Mouse (Mus musculus) neural tube, embryonic 13.5 days (tissue): ENCODE measurements around the gene Arhgap27. TPM values are rescaled to one million over a fixed set of nuclear protein-coding genes. Genes with fewer than 3 reads are reported as not detected.

Source experiments
- ATAC-seq: fragments of 200-750 bp; cut with Nextera tagmentation; 2 replicates; pipeline ENCODE4 v1.8.0; 2017; ENCODE audit warnings: low read depth, mild to moderate bottlenecking, moderate TSS enrichment, moderate library complexity
- H3K27ac ChIP-seq: fragments of 300-500 bp; sonication (generic); replicated peaks from 2 replicates; pipeline ENCODE4 v1.5.1; 2015; ENCODE audit warnings: moderate library complexity, mild to moderate bottlenecking, inconsistent platforms
- H3K27me3 ChIP-seq: fragments of 300-500 bp; sonication (generic); 2 replicates; pipeline ENCODE4 v1.6.1; 2015; ENCODE audit warnings: mild to moderate bottlenecking, inconsistent platforms
- H3K36me3 ChIP-seq: fragments of 300-500 bp; sonication (generic); 2 replicates; pipeline ENCODE4 v1.6.1; 2015; ENCODE audit warnings: mild to moderate bottlenecking, inconsistent platforms
- H3K4me1 ChIP-seq: fragments of 300-500 bp; sonication (generic); replicated peaks from 2 replicates; pipeline ENCODE4 v1.6.1; 2015; ENCODE audit warnings: inconsistent platforms
- H3K4me2 ChIP-seq: fragments of 300-500 bp; sonication (generic); 2 replicates; pipeline ENCODE4 v1.6.1; 2015; ENCODE audit warnings: inconsistent platforms, mild to moderate bottlenecking, moderate library complexity
- H3K4me3 ChIP-seq: fragments of 300-500 bp; sonication (generic); 2 replicates; pipeline ENCODE4 v1.5.1; 2015; ENCODE audit warnings: mild to moderate bottlenecking, inconsistent platforms
- H3K9ac ChIP-seq: fragments of 300-500 bp; sonication (generic); 2 replicates; pipeline ENCODE4 v1.6.1; 2015; ENCODE audit warnings: moderate library complexity, mild to moderate bottlenecking, inconsistent platforms
- H3K9me3 ChIP-seq: fragments of 300-500 bp; sonication (generic); 2 replicates; pipeline ENCODE4 v1.6.1; 2016; ENCODE audit warnings: inconsistent platforms
- WGBS: fragments of 180-500 bp; shearing (Covaris S2); methylation state at CpG from one replicate; pipeline ENCODE4 v1.1.7; 2015; 5-methylcytosine and 5-hydroxymethylcytosine counted together
- polyA plus RNA-seq: library from polyadenylated mRNA; unstranded; fragments of >200 nt; fragmentation: Nextera tagmentation; extraction: Ambion mirVana; gene quantifications from 2 replicates; pipeline ENCODE4 v1.2.1, GENCODE M21; 2015

Arhgap27 gene
- polyA plus RNA-seq, 1 experiment from 2014 or later = 4.4 TPM

- Histone ChIP-seq H3K4me2 (no peak overlapping the region), H3K27ac (no peak overlapping the region), H3K27me3 (no peaks in the 10 kb centered on the region), H3K4me3 (no peak overlapping the region), H3K9ac (no peak overlapping the region), H3K36me3 (peaks cover 80% of the 10 kb centered on the region), H3K9me3 (no peaks in the 10 kb centered on the region), H3K4me1 (peaks cover 14% of the 10 kb centered on the region)
- ATAC-seq = no peak
- WGBS = 94% methylated on average over 5 of the region's 5 CpGs
Measured at GRCm38 (mm10) chr11:103375772-103376171, 12.3 kb upstream of the Arhgap27 start.

- Histone ChIP-seq H3K27me3 (no peaks in the 10 kb centered on the region), H3K4me1 (peaks cover 14% of the 10 kb centered on the region), H3K36me3 (peaks cover 82% of the 10 kb centered on the region), H3K9ac (no peak overlapping the region), H3K27ac (no peak overlapping the region), H3K4me3 (no peak overlapping the region), H3K4me2 (no peak overlapping the region), H3K9me3 (no peaks in the 10 kb centered on the region)
- ATAC-seq = no peak
- WGBS = 73% methylated on average over 1 of the region's 1 CpGs
Measured at GRCm38 (mm10) chr11:103375258-103375657, 11.8 kb upstream of the Arhgap27 start.

GRCm38 (mm10) chr11:103373922-103374321 is 10.4 kb upstream of the Arhgap27 start:
- no peak for ATAC-seq
- WGBS = 95% methylated on average over 9 of the region's 9 CpGs
- H3K4me1 ChIP-seq = peaks cover 14% of the 10 kb centered on the region
- peaks cover 79% of the 10 kb centered on the region for H3K36me3 ChIP-seq
- no peak overlapping the region for H3K27ac ChIP-seq
- no peak overlapping the region for H3K4me2 ChIP-seq
- H3K9ac ChIP-seq = no peak overlapping the region
- no peaks in the 10 kb centered on the region for H3K9me3 ChIP-seq
- no peaks in the 10 kb centered on the region for H3K27me3 ChIP-seq
- no peak overlapping the region for H3K4me3 ChIP-seq

- 86% methylated on average over 4 of the region's 4 CpGs for WGBS
- Histone ChIP-seq H3K4me1 (peaks cover 14% of the 10 kb centered on the region), H3K27ac (peak overlapping the region; percentile 49; the same call in 1 of the 2 replicates), H3K36me3 (peaks cover 74% of the 10 kb centered on the region), H3K9ac (no peak overlapping the region), H3K27me3 (no peaks in the 10 kb centered on the region), H3K9me3 (no peaks in the 10 kb centered on the region), H3K4me2 (no peak overlapping the region), H3K4me3 (no peak overlapping the region)
- ATAC-seq = no peak
Measured at GRCm38 (mm10) chr11:103372561-103372960, 9.1 kb upstream of the Arhgap27 start.

- peak overlapping the region; percentile 49 for H3K27ac ChIP-seq
- WGBS = 36% methylated on average over 3 of the region's 3 CpGs
- ATAC-seq = no peak
Measured at GRCm38 (mm10) chr11:103372068-103372467, 8.6 kb upstream of the Arhgap27 start.

GRCm38 (mm10) chr11:103371222-103371539 is 7.7 kb upstream of the Arhgap27 start:
- H3K9me3 ChIP-seq = no peaks in the 10 kb centered on the region
- no peak for ATAC-seq
- 83% methylated on average over 3 of the region's 3 CpGs for WGBS
- no peak overlapping the region for H3K9ac ChIP-seq
- peaks cover 74% of the 10 kb centered on the region for H3K36me3 ChIP-seq
- no peak overlapping the region for H3K4me3 ChIP-seq
- peaks cover 14% of the 10 kb centered on the region for H3K4me1 ChIP-seq
- H3K4me2 ChIP-seq = no peak overlapping the region
- H3K27me3 ChIP-seq = peaks cover under 1% of the 10 kb centered on the region; the same call in 1 of the 2 replicates
- H3K27ac ChIP-seq = peak overlapping the region; percentile 49

More at GRCm38 (mm10) chr11:103372068-103372467, 8.6 kb upstream of the Arhgap27 start:
- Histone ChIP-seq H3K4me2 (no peak overlapping the region), H3K27me3 (no peaks in the 10 kb centered on the region), H3K4me3 (no peak overlapping the region), H3K4me1 (peaks cover 14% of the 10 kb centered on the region), H3K9ac (no peak overlapping the region), H3K9me3 (no peaks in the 10 kb centered on the region), H3K36me3 (peaks cover 74% of the 10 kb centered on the region)

GRCm38 (mm10) chr11:103370397-103371221 is 7.1 kb upstream of the Arhgap27 start:
- Histone ChIP-seq H3K4me2 (no peak overlapping the region), H3K36me3 (peaks cover 72% of the 10 kb centered on the region), H3K27ac (no peak overlapping the region), H3K9ac (no peak overlapping the region), H3K4me3 (no peak overlapping the region), H3K4me1 (peaks cover 14% of the 10 kb centered on the region), H3K27me3 (peaks cover 7% of the 10 kb centered on the region), H3K9me3 (no peaks in the 10 kb centered on the region)
- ATAC-seq = no peak
- 88% methylated on average over 9 of the region's 9 CpGs for WGBS

- ATAC-seq = no peak
- no peak overlapping the region for H3K4me3 ChIP-seq
- H3K9ac ChIP-seq = no peak overlapping the region
- H3K4me1 ChIP-seq = peaks cover 32% of the 10 kb centered on the region
- H3K9me3 ChIP-seq = no peaks in the 10 kb centered on the region
- no peak overlapping the region for H3K27ac ChIP-seq
- 87% methylated on average over 4 of the region's 4 CpGs for WGBS
- H3K4me2 ChIP-seq = no peak overlapping the region
- peaks cover 40% of the 10 kb centered on the region for H3K36me3 ChIP-seq
- H3K27me3 ChIP-seq = peaks cover 57% of the 10 kb centered on the region
Measured at GRCm38 (mm10) chr11:103365530-103365929, 2.0 kb upstream of the Arhgap27 start.

GRCm38 (mm10) chr11:103365022-103365421 is 1.5 kb upstream of the Arhgap27 start:
- H3K4me2 ChIP-seq = no peak overlapping the region
- ATAC-seq = no peak
- no peak overlapping the region for H3K9ac ChIP-seq
- H3K4me3 ChIP-seq = no peak overlapping the region
- peaks cover 63% of the 10 kb centered on the region for H3K27me3 ChIP-seq
- no peak overlapping the region for H3K27ac ChIP-seq
- 81% methylated on average over 3 of the region's 3 CpGs for WGBS
- peaks cover 37% of the 10 kb centered on the region for H3K4me1 ChIP-seq
- no peaks in the 10 kb centered on the region for H3K9me3 ChIP-seq
- peaks cover 34% of the 10 kb centered on the region for H3K36me3 ChIP-seq

- H3K9ac ChIP-seq = no peak overlapping the region
- H3K36me3 ChIP-seq = peaks cover 29% of the 10 kb centered on the region
- 42% methylated on average over 5 of the region's 5 CpGs for WGBS
- H3K9me3 ChIP-seq = no peaks in the 10 kb centered on the region
- no peak overlapping the region for H3K4me2 ChIP-seq
- peaks cover 42% of the 10 kb centered on the region for H3K4me1 ChIP-seq
- ATAC-seq = no peak
- H3K4me3 ChIP-seq = no peak overlapping the region
- no peak overlapping the region for H3K27ac ChIP-seq
- peaks cover 69% of the 10 kb centered on the region for H3K27me3 ChIP-seq
Measured at GRCm38 (mm10) chr11:103364335-103364734, 843 bp upstream of the Arhgap27 start.

- H3K36me3 ChIP-seq = peaks cover 19% of the 10 kb centered on the region
- WGBS = under 1% methylated on average over 33 of the region's 33 CpGs
- peak overlapping the region; percentile 36 for H3K4me3 ChIP-seq
- H3K9me3 ChIP-seq = no peaks in the 10 kb centered on the region
- H3K4me1 ChIP-seq = peaks cover 49% of the 10 kb centered on the region
- no peak for ATAC-seq
- H3K27ac ChIP-seq = peak overlapping the region; percentile 53
- peaks cover 84% of the 10 kb centered on the region for H3K27me3 ChIP-seq
- H3K4me2 ChIP-seq = peak overlapping the region; percentile 68
- peak overlapping the region; percentile 63 for H3K9ac ChIP-seq
Measured at GRCm38 (mm10) chr11:103362521-103363181, 841 bp downstream of the Arhgap27 start.

- H3K4me2 ChIP-seq = peak overlapping the region; percentile 68
- H3K36me3 ChIP-seq = peaks cover 13% of the 10 kb centered on the region
- peak overlapping the region; percentile 63; the same call in 1 of the 2 replicates for H3K9ac ChIP-seq
- 2% methylated on average over 13 of the region's 13 CpGs for WGBS
- peaks cover 90% of the 10 kb centered on the region for H3K27me3 ChIP-seq
- H3K4me1 ChIP-seq = peaks cover 49% of the 10 kb centered on the region
- ATAC-seq = no peak
- peak overlapping the region; percentile 36 for H3K4me3 ChIP-seq
- H3K27ac ChIP-seq = no peak overlapping the region
- H3K9me3 ChIP-seq = no peaks in the 10 kb centered on the region
Measured at GRCm38 (mm10) chr11:103362054-103362432, 1.4 kb downstream of the Arhgap27 start.
